Mouse (Mus musculus) ES-CJ7 (cell line): ENCODE results near the gene Mest.
A peak's percentile ranks its signal among the peaks of the same experiment; 100 is the strongest.

Experiments used
- DNase-seq: peaks from one replicate; pipeline ENCODE4 v3.0.0; 2011; ENCODE audit warnings: low read depth, low spot score

The Mest gene

DNA sequence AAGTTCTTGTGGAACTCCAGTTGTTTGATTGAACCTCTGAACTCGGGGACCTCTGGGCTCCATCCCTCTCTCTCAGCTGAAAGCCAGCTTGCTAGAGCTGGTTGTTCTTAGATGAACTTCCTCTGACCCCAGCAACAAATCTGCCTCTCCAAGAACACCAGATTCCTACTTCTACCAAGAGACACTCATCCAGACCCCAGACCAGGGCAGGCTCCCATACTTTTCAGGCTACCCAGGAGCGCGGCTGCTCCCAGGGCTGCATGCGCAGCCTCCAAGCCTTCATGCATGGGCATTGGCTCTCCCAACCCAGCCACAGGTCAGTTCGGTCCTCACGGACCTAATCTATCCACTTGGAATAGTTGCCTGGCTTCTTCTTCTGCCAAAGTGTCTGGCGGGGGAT lies at the start of gene Mest:
Gene Mest, plus strand, starts transcription at position 217 of the 400 bp plus-strand sequence.
- DNase-seq = no peak

DNA sequence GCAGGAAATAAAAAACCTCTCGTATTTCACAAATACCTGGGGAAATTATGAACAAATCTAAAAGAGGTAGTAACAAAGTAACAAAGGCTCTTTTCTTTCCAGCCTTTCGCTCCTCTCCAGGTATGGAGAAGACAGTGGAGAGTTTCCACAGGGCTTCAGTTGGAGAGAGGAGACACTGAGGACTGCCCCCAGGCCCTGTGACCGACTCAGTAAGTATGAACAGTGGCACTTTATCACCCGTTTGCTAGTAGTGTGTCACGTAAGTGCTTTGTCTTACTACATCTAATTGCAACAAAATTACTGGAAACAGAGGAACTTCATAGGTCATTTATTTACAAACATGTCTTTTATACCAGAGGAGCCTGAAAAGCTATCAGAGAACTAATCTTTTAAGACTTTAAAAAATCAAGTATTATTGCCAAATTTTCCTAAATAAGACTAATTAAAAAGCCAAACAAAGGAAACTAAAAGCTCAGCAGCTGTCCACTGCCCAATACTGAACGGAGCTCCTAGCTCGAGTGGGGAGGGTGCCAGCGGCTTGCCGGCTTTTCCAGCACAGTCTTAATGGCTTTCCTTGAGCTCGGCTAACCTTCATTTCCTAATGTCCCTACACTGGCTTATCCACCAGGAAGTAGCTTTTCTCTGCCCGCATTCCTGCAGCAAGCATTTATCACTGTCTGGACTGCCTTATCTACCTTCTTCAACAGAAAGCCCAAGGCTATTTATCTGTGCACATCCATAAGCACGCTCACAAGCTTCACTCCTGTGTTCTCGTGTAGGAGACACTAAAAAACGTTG lies 49.4 kb upstream of the Mest start:
- DNase-seq = no peak

DNA sequence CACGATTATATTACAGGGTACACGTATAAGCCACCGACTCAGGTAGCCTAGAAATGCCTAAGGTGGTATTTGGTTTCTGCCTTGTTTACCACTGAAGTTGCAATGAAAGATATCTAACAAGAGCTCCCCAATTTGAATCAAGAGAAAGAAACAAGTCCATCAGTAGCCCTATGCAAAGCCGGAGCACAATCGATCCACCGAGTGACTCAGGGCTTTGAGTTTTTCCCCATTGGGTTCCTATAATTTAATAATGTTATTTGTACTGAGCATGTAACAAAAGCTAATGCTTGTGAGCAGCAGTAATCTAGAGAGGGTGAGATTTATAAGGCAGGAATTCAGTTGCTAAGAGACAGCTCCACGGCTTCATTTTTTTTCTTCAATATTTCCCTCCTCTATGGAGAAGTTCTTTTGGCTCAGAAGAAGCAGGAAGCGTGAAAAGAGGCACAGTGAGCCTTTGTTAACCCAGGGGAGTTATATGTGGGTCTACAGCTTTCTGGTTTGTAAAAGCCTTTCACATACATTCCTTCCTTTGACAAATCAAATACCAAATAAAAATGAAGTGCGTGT lies 48.5 kb upstream of the Mest start:
- DNase-seq = no peak

DNA sequence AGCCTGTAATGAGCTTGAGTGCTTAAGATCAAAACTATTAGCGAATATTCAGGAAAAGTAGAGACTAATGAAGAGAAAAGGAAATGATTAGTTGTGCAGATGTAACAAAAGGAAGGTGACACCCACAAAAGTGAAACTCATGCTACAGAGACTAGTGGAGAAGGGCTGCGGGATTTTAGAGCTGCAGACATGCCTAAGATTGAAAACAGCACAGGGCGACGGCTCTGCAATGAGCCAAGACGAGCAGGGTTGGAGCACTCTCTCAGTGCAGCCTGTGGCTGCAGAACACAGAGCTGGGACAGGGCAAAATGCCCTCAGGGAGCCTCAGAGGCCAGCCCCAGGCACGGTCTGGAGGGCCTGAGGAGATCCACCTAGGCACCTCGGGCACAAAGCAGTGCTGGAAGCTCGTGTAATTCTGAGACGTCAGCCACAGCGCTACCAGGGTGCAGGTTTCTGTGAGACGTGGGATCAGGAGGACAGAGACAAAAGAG lies 48.0 kb upstream of the Mest start:
- no peak for DNase-seq

DNA sequence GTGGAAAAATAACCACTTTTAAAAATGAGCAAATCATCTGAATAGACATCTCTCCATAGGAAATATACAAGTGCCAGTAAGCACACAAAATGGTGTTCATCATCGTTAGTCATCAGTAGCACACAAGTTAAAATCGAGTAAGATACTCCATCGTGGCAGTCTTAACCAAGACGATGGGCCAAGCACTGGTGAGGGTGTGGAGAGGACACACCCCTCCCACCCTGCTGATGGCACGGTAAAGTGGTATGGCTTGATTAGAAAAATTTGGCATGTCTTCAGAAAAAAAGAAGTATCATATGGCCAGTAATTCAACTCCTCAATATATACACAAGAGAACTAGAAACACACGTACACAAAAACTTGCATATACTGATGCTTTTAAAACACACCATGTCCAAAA lies 46.8 kb upstream of the Mest start:
- DNase-seq = no peak

DNA sequence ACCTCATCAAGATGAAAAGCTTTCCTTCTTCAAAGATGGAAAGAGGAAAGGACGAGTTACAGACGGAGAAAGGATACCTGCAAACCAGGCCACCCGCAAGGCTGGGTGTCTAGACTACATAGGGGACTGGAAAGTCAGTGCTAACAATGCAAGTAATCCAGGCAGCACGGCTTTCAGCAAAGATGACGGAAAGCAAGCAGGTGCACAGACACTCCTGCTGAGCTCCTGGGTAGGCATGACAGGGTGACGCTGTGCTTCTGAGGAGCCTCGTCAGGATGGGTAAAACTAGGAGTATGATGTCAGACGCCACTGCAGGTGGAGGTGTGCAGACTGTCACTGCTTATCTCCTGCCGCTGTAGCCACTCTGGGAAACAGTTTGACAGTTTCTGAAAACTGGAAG lies 45.8 kb upstream of the Mest start:
- DNase-seq = no peak

DNA sequence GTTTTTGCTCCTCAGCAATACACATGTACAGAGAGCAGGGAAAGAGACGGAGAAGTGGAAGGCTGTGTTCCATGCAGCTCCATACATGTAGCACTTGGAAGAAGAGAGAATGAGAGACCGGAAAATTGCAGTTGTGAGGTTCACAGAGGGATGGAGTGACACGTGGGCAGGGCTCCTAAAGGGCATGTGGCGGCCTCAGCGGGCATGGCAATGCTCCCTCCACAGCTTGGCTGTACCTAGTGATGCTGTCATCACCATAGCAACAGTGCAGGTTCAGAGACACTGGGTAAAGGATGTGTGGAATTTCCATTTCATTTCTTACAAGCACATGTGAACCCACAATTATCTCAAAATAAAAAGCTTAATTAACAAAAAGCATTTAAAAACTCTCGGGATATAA lies 44.9 kb upstream of the Mest start:
- DNase-seq = no peak

DNA sequence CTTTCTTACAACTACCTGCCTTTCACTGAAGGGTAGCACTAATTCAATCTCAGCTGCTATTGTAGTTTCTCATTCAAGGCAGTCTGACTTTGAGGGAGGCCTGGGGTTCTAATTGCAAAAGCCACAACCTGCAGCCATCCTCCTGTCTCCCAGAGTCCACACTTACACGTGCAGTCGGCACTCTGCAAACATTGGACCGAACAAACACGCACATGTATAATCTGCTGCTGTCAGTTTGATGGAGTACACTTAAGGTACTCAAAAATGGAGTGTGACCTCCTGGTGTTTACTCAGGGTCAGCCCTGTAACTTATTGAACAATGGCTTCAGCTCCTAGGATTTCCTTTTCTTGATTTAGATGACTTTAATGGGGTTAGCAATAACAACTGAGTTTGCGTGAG lies 43.8 kb upstream of the Mest start:
- DNase-seq = no peak

DNA sequence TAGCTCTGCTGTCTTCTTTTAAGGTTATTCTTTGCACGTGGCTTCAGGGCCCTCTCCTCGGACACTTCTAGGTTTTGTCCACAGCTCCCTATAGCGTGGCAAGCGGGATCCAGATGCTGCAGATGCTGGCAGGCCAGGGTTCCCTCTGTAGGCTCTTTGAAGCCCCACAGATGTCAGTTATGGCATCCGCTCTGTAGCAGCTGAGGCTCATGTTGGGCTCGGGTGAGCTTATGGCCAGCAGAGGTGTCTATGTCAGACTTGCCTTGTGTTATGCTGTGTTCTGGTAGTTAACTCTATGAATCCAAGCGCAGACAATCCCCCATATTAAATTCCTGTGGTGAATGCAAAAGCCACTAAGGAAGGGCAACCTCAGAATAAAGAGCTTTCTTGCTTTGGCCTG lies 42.9 kb upstream of the Mest start:
- DNase-seq = no peak

DNA sequence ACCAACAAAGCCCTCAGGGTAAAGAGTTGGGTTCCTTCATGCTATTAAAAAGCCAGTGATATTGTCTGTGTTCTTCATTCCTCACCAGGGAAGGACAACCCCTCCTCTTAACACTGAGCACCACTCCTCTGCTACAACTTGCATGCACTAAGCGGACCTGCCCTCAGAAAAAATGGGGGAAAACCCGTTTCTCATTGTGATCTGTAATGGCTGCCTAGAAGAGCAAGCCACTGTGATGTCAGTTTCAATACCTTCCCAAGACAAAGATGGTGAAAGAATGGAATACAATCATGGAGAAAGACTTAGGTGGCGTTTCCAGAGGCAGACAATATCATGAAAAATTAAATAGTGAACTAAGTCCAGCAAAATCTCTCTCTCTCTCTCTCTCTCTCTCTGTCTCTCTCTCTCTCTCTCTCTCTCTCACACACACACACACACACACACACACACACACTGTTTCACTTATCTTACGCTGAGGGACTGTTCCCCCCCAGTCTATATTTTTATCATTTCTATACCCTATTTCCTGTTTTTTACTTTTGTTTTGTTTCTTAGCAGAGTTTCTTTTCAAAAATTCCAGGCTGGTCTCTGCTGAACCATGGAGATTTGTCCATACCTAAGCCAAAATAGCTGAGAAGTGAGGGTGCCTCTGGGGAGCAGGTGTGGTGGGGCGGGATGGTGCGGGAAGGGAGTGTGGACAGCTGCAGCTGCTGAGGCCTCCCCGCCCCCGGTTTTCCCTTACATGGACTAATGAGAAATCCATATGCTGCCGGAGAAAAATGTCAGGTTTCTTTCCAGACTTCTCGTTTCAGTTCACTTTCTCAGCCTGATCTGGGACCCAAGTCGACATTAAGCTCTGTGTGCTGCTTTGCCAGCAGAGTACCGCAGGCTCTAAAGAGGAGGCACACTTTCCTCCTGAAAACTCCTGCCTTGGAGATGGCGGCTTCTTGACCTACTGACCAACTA lies 41.1 kb upstream of the Mest start:
- DNase-seq = no peak

DNA sequence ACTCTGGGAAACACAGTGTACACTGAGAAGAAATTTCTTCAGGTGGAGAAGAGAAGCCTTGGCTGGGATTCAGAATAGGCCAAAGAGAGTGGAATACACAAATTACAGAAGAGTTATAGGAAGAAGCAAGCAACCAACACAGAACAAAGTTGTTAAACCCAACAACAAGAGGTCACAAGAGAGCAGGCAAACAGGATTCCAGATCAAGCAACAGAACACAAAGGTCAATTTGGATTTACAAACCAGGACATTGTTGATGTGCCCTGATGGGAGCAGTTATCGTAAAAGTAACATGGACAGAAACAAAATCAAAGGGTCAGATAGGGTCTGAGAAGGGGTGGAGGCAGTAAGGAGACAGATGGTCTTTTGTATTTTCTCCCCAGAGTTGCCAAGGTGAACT lies 38.8 kb upstream of the Mest start:
- DNase-seq = no peak

DNA sequence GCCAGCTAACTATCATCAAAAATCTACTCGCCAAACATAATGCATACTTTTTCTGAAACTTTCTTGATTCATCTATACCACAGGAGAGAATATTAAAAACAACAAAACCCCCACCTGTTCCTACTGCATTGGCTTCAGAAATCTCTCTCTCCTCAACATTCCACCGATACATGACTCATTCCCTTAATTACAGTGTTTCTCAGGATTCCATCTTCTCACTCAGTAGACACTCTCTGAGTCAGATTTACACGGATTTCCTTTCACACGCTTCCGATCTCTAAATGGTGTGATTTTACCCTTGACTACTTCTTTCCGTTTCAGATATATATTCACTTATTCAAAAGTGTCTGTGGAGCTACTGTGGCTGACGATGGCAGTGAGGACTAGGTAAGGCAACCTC lies 36.1 kb upstream of the Mest start:
- no peak for DNase-seq

DNA sequence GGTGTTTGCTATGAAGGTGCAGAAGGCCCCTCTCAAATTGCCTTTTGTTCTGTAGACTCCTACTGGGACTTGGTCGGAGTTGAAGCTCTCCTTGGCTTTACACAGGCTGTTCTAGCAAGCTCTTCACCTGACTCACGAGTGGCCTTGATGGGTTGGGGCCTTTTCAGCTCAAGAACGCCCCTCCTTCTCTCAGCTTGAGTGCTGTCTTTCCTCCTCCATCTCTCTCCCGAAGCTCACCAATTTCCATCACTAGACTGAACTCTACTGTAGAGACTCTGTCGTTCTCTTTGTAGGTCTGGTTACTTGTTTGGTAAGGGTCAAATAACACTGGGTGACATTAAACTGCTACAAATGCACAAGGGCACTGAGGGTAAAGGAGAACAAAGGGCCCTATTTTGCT lies 30.5 kb upstream of the Mest start:
- peak; percentile 53 for DNase-seq

DNA sequence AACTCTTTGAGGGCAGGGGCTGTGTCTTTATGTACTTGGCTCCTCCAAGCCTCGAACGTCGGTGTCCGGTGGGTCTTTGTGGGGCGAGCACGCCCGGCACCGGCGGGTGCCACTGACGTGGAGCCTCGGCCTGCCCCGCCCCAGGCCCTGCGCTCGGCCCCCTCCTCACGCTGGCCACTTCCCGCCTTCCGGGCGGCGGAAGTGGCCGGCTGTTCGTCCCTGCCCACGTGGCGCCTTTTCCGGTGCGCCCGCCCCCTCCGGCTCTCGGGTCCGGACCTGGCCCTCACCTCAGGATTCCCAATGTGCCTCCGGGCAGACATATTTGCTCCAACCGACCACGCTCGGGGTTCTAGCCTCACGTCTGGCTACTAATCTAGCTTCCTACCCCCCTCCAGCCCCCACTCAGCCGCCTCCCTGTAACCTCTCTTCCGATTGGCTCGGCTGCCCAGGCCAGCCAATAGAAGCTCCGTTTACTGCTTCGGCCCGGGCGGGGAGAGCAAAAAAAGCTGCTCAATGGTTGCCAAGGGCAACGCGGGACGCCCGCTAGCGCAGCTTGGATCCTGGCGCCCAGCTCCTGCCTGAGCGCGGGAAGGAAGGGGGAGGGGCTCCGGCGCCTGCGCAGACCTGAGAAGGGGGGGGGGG lies 29.9 kb upstream of the Mest start, which contains the start of gene Cep41:
Gene Cep41, minus strand, starts transcription at position 400 of the 642 bp plus-strand sequence.
- peak; percentile 98 for DNase-seq

DNA sequence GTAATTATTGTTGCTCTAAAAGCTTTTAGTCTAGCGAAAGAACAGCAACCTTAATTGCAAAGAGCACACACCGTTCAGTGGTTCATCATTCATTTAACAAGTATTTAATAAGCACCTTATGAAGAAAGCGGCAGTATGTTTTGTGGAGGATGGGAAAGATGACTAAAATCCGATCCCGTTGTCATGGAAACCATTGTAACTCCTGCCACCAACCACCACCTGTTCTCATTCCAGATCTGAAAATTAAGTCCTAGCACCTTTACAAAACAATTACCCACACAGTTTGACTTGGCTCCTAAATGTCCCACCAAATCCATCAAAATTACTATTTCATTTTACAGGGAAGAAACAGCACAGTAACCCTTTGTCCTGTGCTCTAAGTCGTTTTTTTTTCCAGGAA lies 29.1 kb upstream of the Mest start:
- peak; percentile 12 for DNase-seq

DNA sequence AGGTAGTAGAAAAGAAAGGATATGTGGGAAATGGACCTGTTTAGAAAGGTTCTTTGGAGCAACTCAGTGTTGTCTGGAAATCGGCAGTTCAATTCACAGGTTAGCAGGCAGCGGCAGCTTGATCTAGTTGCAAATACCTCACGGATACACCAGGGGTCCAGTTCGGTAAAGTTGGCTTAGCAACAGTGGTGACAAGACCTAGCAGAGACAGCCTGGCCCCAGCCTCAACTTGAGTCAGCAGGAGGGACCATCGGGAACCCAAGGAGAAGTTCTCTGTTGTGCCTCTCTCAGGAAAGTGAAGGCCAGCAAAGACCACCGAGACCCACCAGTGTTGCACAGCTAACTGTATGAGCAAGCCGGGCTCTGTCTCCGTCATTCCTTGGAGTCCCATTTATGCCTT lies 28.2 kb upstream of the Mest start:
- peak; percentile 52 for DNase-seq

DNA sequence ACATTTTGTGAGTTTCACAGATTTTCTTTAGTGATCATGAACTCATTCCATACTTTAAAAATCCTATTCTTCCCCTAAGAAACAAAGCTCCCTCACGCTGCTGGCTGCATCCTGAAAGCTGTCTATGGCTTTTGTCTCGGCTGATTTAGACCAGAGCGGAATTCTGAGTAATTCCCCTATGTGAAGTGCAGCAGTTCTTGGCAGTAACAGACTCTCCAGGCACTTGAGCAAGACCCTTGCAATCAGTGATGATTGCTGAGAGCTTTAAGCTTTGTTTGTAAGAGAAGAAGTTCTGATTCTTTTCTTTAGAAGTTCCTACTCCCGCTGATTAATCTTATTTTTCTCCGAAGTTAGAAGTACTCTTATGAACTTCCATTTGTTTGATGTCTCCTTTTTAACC lies 25.9 kb upstream of the Mest start:
- no peak for DNase-seq

DNA sequence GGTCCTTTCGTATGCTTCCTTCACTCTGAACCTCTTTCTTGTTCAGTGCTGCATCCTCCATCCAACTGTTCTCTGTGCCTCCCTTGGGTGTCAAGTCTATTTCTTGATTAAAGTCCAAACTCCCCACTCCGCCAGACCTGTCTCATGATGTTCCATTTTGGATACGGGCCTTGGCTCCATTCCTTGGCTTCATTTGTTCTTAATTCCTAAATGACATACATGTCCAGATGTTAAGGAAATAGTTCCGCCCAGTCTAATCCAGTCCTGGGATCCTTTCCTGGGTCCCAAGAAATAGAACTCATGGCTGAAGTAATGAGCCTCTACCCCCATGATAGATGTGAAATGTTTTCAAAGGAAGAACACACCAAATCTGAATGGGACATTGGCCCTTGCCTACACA lies 25.3 kb upstream of the Mest start:
- no peak for DNase-seq

DNA sequence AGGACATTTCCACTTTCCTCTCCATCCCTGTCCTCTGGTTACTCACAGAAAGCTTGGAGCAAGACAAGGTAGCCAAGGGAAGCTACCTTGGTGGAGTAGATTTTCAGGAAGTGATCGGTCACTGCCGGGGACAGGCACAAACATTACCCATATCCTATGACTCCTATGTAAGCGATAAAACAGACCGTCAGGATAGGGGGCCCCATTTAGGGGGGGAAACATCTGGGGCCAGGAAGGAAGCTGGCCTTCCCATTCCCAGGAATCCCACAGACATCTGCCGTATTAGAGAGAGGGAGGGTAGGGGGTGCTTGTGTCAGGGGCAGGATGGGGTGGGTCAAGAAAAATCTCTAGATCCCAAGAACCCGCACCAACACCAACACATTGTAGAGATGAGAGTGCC lies 23.2 kb upstream of the Mest start:
- DNase-seq = no peak

DNA sequence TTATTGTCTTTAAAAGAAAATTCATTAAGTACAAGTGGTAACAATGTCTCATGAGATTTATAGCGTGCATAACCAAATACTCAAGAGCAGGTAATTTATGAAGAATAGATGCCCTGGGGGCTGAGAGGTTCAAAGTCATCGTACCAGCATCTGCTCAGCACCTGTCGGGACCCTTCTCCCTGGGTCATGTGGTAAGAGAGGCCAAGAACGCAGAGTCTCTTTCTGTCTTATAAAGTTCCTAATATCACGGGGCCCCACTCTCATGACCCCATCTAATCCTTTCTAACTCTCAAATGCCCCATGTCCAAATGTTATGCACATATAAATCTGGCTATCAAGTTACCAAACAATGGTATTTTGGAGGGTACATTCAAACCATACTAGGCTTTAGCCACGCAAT lies 20.5 kb upstream of the Mest start:
- no peak for DNase-seq

DNA sequence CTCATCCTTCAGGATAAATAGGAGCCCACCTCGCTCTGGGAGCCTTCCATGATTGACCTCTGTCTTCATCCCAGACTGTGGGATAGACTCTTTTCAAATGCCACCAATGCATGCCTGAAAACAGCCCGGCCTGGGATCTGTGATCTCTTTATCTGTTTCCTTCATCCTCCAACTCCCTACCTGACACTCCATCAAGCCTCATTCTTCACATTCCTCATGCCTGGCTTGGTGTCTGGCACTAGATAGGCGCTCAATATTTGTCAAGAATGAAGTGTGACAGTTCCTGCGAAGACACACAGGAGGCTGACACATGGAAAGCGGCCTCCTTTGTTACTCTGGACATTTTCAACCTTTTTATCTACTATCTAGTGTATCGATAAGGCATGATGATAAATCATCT lies 19.9 kb upstream of the Mest start:
- no peak for DNase-seq
